In the genomic region with DNA sequence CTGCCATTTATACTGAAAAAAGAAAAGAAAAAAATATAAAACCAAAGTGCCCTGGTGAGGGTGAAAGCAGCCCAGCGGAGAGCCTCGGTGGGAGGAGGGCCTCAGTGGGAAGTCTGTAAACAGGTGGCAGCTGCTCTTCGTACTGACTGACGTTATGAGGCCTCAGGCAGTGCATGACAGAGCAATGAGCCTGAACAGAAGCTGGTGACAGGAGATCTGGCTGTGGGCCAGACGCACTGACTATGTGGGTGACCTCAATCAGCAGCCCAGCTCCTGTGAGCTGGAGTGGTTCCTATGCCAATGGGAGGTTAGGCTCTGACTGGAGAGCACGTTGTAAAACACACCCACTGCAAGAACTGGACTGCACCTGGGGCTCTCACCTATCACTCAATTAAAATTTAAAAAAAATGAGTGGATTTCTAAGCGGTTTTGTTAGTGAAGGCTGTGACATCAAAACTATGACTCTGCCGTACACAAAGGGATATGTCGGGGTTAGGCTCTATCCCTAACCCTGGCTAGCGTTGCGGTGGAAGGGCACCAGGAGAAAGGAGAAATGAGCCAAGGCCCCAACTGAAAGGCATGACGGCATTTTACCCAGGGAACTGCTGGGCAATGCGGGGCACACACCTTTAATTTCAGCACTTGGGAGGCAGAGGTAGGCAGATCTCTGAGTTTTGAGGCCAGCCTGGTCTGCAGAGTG, we compare ENCODE assay signal across 8 mouse cellular contexts. TPM values are rescaled to one million over a fixed set of nuclear protein-coding genes. Genes with fewer than 3 reads are reported as not detected.
DNase-seq lines count a peak whose midpoint lies in the region; ATAC-seq lines count a peak whose summit lies in the region.

No protein-coding gene starts in this region.

- peak; percentile 96 for ATAC-seq in forebrain, embryonic 13.5 days
- peak; percentile 77 for ATAC-seq in midbrain, embryonic 14.5 days (ENCODE audit: low FRiP score, low TSS enrichment)

- H3K4me2 ChIP-seq in forebrain, embryonic 13.5 days: no peak overlapping the region
- no peak overlapping the region for H3K4me2 ChIP-seq in midbrain, embryonic 14.5 days (ENCODE audit: low read length)

- H3K36me3 ChIP-seq in forebrain, embryonic 13.5 days (ENCODE audit: poor library complexity, severe bottlenecking): peaks cover 11% of the 10 kb centered on the region; the same call in 1 of the 2 replicates
- peaks cover 19% of the 10 kb centered on the region; the same call in 1 of the 2 replicates for H3K36me3 ChIP-seq in midbrain, embryonic 14.5 days (ENCODE audit: control insufficient read depth, insufficient read depth, low read length)

- DNase-seq in embryo, embryonic 11 days: peak; percentile 20
- DNase-seq in embryo, embryonic 10.5 days (ENCODE audit: low spot score): no peak
- peak; percentile 54 to 65 for DNase-seq in adrenal gland, postnatal 4 days (ENCODE audit: low spot score in 2 of 2)
- peak; percentile 60 to 67 for DNase-seq in heart, postnatal 36 days
- DNase-seq in layer of hippocampus, postnatal 10 days (ENCODE audit: low spot score in 2 of 2): peak; percentile 53 to 60
- peak; percentile 79 for DNase-seq in midbrain, embryonic 14.5 days
- peak; percentile 31 for DNase-seq in testis, postnatal 14 days (ENCODE audit: low spot score)

- no peaks in the 10 kb centered on the region for H3K27me3 ChIP-seq in forebrain, embryonic 13.5 days
- no peaks in the 10 kb centered on the region for H3K27me3 ChIP-seq in midbrain, embryonic 14.5 days (ENCODE audit: control insufficient read depth, insufficient read depth, low read length)

- H3K9me3 ChIP-seq in forebrain, embryonic 13.5 days (replicated peaks): no peaks in the 10 kb centered on the region
- no peaks in the 10 kb centered on the region for H3K9me3 ChIP-seq in midbrain, embryonic 14.5 days (ENCODE audit: control insufficient read depth, low read length)

- no peak overlapping the region for H3K4me3 ChIP-seq in forebrain, embryonic 13.5 days
- no peak overlapping the region for H3K4me3 ChIP-seq in midbrain, embryonic 14.5 days (replicated peaks; ENCODE audit: low read depth, low read length)

- peaks cover 14% of the 10 kb centered on the region for H3K4me1 ChIP-seq in forebrain, embryonic 13.5 days
- H3K4me1 ChIP-seq in midbrain, embryonic 14.5 days (ENCODE audit: control insufficient read depth, insufficient read depth, low read length): 0 out of 2 replicates have a peak, but pooled peaks cover 5% of the 10 kb centered on the region

- peak overlapping the region; percentile 48 for H3K27ac ChIP-seq in forebrain, embryonic 13.5 days
- no peak overlapping the region for H3K27ac ChIP-seq in midbrain, embryonic 14.5 days (replicated peaks; ENCODE audit: low read depth, low read length)

- no peak overlapping the region for H3K9ac ChIP-seq in forebrain, embryonic 13.5 days
- H3K9ac ChIP-seq in midbrain, embryonic 14.5 days (replicated peaks; ENCODE audit: low read length): no peak overlapping the region

- intact Hi-C loops in heart, postnatal 36 days (cut with DNase I): no loop called here

- WGBS in forebrain, embryonic 13.5 days: 41% methylated on average over 13 of the region's 13 CpGs
- 62% methylated on average over 13 of the region's 13 CpGs for WGBS in midbrain, embryonic 14.5 days

RNA-seq across cellular contexts. Expression of a gene that starts 23.3 kb away (rescaled TPM):
- total RNA-seq in adrenal gland, postnatal 4 days (2021): 100 to 1,000 TPM; 140 to 148 TPM
- 85.8 and 86.8 TPM in 2 replicates for polyA plus RNA-seq in forebrain, embryonic 13.5 days (2015; fragmentation: Nextera tagmentation; extraction: Ambion mirVana)
- 10 to 100 TPM; 82.7 to 98.0 TPM for total RNA-seq in heart, postnatal 36 days (2021)
- 10 to 100 TPM; 24.4 to 25.3 TPM for total RNA-seq in layer of hippocampus, postnatal 10 days (2021)
- polyA plus RNA-seq in midbrain, embryonic 14.5 days (2014; fragmentation: Nextera tagmentation; extraction: Ambion mirVana): 46.2 and 70.8 TPM in 2 replicates
